Mouse (Mus musculus) kidney, adult 2 months (tissue): Measurements from ENCODE around the gene Glis3.

Source experiments
- CTCF ChIP-seq: fragments of 200-500 bp; conservative IDR thresholded peaks from 2 replicates; pipeline ENCODE4 v1.5.1; 2011; ENCODE audit warnings: low read depth, mild to moderate bottlenecking, control low read depth, low read length, moderate library complexity, mixed read lengths; ENCODE audit not compliant: insufficient read depth, insufficient read length
- POLR2A ChIP-seq: fragments of 200-500 bp; IDR thresholded peaks from one replicate; pipeline ENCODE4 v1.6.1; 2011; ENCODE audit warnings: low read depth, low read length, control low read depth

GRCm38 (mm10) chr19:28656882-28657281 is 23.0 kb downstream of the Glis3 start:
- TF ChIP-seq POLR2A (no peak), CTCF (no peak)
